Mouse (Mus musculus) lung, embryonic 16.5 days (tissue): ENCODE measurements around the gene Fxn. TPM values are rescaled to one million over a fixed set of nuclear protein-coding genes. Genes with fewer than 3 reads are reported as not detected.

ENCODE experiments used
- ATAC-seq: fragments of 200-750 bp; cut with Nextera tagmentation; 2 replicates; pipeline ENCODE4 v1.8.0; 2017; ENCODE audit warnings: low read depth, mild to moderate bottlenecking, moderate library complexity
- H3K27ac ChIP-seq: fragments of 300-500 bp; sonication (generic); 2 replicates; pipeline ENCODE4 v1.5.1; 2014; ENCODE audit warnings: mild to moderate bottlenecking, control low read depth, low read length
- H3K27me3 ChIP-seq: fragments of 300-500 bp; sonication (generic); 2 replicates; pipeline ENCODE4 v1.6.1; 2014; ENCODE audit warnings: low read depth, low read length, mixed read lengths; ENCODE audit not compliant: control insufficient read depth, insufficient read depth
- H3K36me3 ChIP-seq: fragments of 300-500 bp; sonication (generic); 2 replicates; pipeline ENCODE4 v1.6.1; 2014; ENCODE audit warnings: low read length; ENCODE audit not compliant: control insufficient read depth, insufficient read depth
- H3K4me1 ChIP-seq: fragments of 300-500 bp; sonication (generic); replicated peaks from 2 replicates; pipeline ENCODE4 v1.6.1; 2014; ENCODE audit warnings: low read length, mixed read lengths; ENCODE audit not compliant: control insufficient read depth, insufficient read depth
- H3K4me2 ChIP-seq: fragments of 300-500 bp; sonication (generic); 2 replicates; pipeline ENCODE4 v1.6.1; 2014; ENCODE audit warnings: low read depth, low read length, control low read depth
- H3K4me3 ChIP-seq: fragments of 300-500 bp; sonication (generic); 2 replicates; pipeline ENCODE4 v1.5.1; 2014; ENCODE audit warnings: mild to moderate bottlenecking, low read length, control low read depth
- H3K9ac ChIP-seq: fragments of 300-500 bp; sonication (generic); 2 replicates; pipeline ENCODE4 v1.6.1; 2014; ENCODE audit warnings: low read length, control low read depth
- H3K9me3 ChIP-seq: fragments of 300-500 bp; sonication (generic); 2 replicates; pipeline ENCODE4 v1.6.1; 2016; ENCODE audit warnings: low read length; ENCODE audit not compliant: control insufficient read depth
- WGBS: fragments of 180-500 bp; shearing (Covaris S2); extraction: QIAGEN DNeasy Blood & Tissue Kit; methylation state at CpG from one replicate; pipeline ENCODE4 v1.1.7; 2014; 5-methylcytosine and 5-hydroxymethylcytosine counted together
- polyA plus RNA-seq: library from polyadenylated mRNA; unstranded; fragments of >200 nt; fragmentation: Nextera tagmentation; extraction: Ambion mirVana; gene quantifications from 2 replicates; pipeline ENCODE4 v1.2.1, GENCODE M21; 2015

Fxn gene
- polyA plus RNA-seq, 1 experiment from 2014 or later: 47.5 TPM

DNA sequence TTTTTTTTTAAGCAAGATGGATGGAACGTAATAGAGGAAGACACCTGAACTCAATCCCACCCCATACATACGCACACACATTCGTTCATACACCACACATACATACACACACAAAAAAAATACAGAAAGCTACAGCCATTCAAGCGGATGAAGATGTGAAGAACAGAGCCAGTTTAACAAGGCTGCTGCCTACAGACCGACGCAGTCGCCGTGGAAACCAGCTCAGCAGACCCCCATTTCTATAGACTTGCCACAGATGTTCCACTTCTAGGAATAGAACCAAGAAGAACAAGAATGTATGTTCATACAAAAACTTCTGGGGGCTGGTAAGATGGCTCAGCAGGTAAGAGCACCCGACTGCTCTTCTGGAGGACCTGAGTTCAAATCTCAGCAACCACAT lies 63.6 kb downstream of the Fxn start:
- no peak overlapping the region for H3K9ac ChIP-seq
- H3K9me3 ChIP-seq: no peaks in the 10 kb centered on the region
- H3K27ac ChIP-seq: no peak overlapping the region
- 87% methylated on average over 9 of the region's 9 CpGs for WGBS
- no peaks in the 10 kb centered on the region for H3K27me3 ChIP-seq
- ATAC-seq: no peak
- no peak overlapping the region for H3K4me3 ChIP-seq
- H3K4me1 ChIP-seq: peaks cover 24% of the 10 kb centered on the region
- H3K4me2 ChIP-seq: no peak overlapping the region
- H3K36me3 ChIP-seq: no peaks in the 10 kb centered on the region

DNA sequence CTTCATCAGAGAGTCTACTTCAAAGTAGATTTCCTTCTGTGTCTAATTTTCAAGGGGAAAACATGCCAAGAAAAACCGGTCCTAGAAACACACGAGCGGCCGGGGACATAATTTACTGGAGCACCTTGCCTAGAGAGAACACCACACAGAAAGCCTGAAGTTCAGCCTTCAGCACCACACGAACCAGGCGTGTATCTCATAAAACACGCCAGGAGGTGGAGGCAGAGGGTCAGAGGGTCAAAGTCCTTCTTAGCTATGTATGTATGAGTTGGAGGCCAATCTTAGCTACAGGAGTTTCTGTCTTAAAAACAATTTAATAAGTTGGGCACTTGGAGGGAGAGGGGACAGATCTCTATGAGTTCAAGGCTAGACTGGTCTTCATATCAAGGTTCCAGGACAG lies 65.5 kb downstream of the Fxn start:
- Histone ChIP-seq H3K27me3 (no peaks in the 10 kb centered on the region), H3K9me3 (no peaks in the 10 kb centered on the region), H3K9ac (no peak overlapping the region), H3K4me3 (no peak overlapping the region), H3K4me2 (no peak overlapping the region), H3K4me1 (peaks cover 33% of the 10 kb centered on the region), H3K27ac (no peak overlapping the region), H3K36me3 (no peaks in the 10 kb centered on the region)
- no peak for ATAC-seq
- WGBS: 73% methylated on average over 7 of the region's 7 CpGs

DNA sequence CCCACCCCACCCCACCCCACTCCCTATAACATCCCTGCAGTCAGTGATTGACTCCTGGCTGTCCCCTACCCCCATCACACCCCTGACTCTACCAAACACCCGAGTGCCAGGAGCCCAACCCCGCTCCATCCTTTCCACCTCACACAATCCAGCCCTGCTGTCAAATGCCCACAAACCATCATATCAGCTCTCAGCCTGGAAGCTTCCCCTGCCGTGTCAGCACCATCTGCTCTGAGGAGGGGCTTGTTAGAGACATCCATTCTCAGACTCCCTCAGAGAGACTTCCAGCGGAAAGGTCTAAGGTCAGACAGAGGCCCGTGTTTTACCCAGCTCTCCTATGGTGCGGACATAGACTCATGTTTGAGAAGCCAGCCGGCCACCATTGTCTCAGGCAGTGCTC lies 67.1 kb downstream of the Fxn start:
- 32% methylated on average over 7 of the region's 7 CpGs for WGBS
- Histone ChIP-seq H3K27me3 (no peaks in the 10 kb centered on the region), H3K27ac (peak overlapping the region; percentile 18; the same call in 1 of the 2 replicates), H3K9me3 (no peaks in the 10 kb centered on the region), H3K9ac (no peak overlapping the region), H3K4me3 (no peak overlapping the region), H3K4me1 (peaks cover 28% of the 10 kb centered on the region), H3K36me3 (no peaks in the 10 kb centered on the region), H3K4me2 (no peak overlapping the region)
- peak; percentile 37; the same call in 1 of the 2 replicates for ATAC-seq

DNA sequence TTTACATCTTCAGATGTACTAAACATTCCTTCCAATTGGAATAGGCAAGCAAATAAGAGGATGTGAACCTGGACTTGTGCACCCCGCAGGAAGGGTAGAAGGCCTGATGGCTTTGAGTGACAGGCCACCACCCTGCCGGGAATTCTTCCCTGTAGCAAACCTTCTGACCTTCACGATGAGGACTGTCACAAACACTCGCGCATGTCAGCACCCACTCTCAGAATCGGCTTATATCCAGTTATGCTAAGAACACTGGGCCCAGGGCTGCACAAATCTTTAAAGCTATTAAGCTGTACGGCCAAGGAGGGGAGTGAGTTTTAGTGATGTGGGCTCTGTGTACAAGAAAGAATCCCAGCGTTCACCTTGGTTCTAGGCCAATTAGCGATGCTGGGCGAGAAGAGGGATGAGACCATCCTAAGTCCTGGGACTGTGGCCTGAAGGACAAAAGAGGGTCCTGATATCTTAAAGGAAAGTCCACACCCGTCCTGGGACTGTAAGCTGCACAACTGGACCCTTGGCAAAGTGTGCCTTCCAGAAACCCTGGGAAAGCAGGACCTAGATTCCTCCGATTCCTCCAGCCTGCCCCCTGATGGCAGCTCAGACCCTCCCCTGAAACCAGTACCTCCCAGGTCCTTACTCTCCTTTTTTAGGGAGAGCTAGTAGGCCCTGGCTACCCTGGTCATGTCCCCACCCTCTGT lies 67.7 kb downstream of the Fxn start:
- H3K9me3 ChIP-seq: no peaks in the 10 kb centered on the region; the same call in 1 of the 2 replicates
- peaks cover 28% of the 10 kb centered on the region for H3K4me1 ChIP-seq
- H3K27ac ChIP-seq: no peak overlapping the region
- no peaks in the 10 kb centered on the region for H3K36me3 ChIP-seq
- H3K4me3 ChIP-seq: no peak overlapping the region
- 67% methylated on average over 12 of the region's 12 CpGs for WGBS
- H3K9ac ChIP-seq: no peak overlapping the region
- no peak overlapping the region for H3K4me2 ChIP-seq
- ATAC-seq: no peak
- H3K27me3 ChIP-seq: no peaks in the 10 kb centered on the region

Other genes with a start within 250 kb of the Fxn start
- gene Fam189a2, start 249.6 kb downstream of the Fxn start, polyA plus RNA-seq: 1.6 and 1.9 TPM in 2 replicates
- gene Tjp2, start 55.6 kb downstream of the Fxn start, polyA plus RNA-seq: 34.6 and 36.6 TPM in 2 replicates
- gene Fam122a, start 196.8 kb upstream of the Fxn start, polyA plus RNA-seq: 39.2 and 41.1 TPM in 2 replicates